Mouse (Mus musculus): ENCODE results near the gene Cope. TPM values are rescaled to one million over a fixed set of nuclear protein-coding genes. Genes with fewer than 3 reads are reported as not detected.

Gene Cope
- polyA plus RNA-seq (2012; rRNA removed; ENCODE audit: low replicate concordance), result 262 and 364 TPM in 2 replicates

DNA sequence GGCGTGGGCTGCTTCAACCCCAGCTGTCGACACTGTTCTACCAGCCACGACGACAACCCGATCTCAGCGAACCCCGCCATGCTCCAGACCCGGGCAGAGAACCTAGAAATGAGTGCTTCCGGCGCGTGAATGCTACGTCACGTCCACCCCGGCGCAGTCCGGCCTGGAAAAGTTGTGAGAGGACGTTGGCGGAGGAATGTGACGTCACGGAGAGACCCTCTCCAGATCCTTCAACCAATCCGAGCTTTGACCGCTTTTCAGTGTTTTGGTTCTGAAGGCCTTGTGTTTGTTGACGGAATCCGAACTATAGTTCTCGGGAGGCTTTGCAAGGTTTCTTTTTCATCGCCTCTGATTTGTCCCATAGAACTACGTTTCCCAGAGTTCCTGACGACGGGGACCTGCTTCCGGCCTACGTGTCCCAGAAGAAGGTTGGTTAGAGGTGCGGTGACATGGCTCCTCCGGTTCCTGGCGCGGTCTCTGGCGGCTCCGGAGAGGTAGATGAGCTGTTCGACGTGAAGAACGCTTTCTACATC lies at the start of gene Cope, which contains the start of gene Ddx49:
Gene Cope, plus strand, starts transcription at position 161 of the 533 bp plus-strand sequence.
Gene Ddx49, minus strand, starts transcription at position 132 of the 533 bp plus-strand sequence.

GRCm38 (mm10) chr8:70282603-70283135 lies 19.6 kb upstream of the Cope start, which contains the start of gene Homer3:
TSS of gene Homer3 (plus strand) at chr8:70282827.

DNA sequence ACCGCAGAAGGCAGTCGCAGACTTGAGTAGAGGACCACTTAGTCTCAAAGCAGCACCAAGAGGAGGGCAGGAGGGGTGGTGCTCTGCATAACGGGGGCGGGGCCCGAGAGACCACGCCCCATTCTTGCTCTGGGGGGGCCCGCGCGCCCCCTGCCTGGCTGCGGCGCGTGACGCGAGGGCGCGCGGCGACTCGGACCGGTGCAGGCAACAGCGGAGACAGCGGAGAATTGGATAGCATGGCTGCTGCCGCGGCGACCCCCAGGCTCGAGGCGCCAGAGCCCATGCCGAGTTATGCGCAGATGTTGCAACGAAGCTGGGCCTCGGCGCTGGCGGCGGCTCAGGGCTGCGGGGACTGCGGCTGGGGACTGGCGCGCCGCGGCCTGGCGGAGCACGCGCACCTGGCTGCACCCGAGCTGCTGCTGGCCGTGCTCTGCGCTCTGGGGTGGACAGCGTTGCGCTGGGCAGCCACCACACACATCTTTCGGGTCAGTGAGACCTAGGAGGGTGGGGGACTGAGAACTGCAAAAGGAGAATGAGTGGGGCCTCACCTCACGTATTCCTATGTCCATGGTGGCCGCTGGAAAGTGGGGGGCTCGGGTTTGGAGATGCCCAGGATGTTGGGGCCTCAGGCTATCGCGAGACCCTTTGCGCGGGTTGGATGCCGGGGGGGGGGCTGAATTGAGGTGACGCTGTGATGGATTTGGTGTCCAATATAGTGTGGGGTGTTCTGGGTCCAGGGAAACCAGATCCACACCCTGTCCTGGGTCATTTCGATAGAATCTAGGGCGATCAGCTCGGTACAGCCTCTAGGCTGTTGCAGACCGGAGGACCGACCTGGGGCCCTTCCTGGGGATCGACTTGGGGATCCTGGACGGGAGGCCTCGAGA lies 13.5 kb downstream of the Cope start, which contains the start of gene Cers1:
Gene Cers1, plus strand, starts transcription at position 152 of the 887 bp plus-strand sequence.

DNA sequence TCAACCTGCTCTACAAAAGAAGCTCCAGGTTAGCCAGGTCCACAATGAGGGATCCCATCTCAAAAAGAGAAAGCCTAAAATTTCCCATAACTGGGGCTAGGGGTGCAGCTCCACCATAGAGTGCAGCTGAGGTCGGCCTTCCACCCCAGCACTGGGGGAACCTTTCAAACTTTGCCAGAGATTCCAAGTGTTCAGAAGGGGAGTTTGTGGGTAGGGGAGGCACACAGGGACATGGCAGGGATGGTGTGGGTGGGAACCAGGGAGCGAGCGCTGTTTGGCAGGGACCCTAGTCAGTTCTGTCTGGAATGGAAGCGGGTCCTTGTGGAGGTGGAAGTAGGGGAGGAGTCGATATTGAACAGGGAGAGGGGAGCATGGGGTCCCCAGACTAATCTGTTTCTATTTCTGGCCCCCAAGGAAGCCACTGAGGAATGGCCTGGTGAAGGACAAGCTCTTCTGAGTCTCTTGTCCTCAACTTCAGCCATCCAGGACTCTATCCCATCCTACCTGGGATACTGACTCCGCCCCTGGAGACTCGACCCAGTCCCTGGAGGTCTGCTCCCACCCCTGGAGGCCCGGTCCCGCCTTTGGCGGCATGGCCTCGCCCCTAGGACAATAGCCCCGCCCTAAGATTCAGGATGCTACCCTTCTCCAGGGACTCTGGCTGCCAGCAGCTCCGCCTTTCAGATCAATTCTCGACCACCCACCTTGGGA lies 27.0 kb downstream of the Cope start, which contains the start of gene Gdf1:
Gene Gdf1, plus strand, starts transcription at position 694 of the 711 bp plus-strand sequence.

GRCm38 (mm10) chr8:70353194-70353817 lies 51.0 kb downstream of the Cope start, which contains the start of gene Upf1:
TSS of gene Upf1 (minus strand) at chr8:70353278.

Other genes starting within 250 kb of the Cope start
- gene Tm6sf2, start 229.6 kb upstream of the Cope start, polyA plus RNA-seq (2012; rRNA removed; ENCODE audit: low replicate concordance), result 2.8 and 3.8 TPM in 2 replicates
- gene Hapln4, start 219.1 kb upstream of the Cope start, polyA plus RNA-seq (2012; rRNA removed; ENCODE audit: low replicate concordance), result 0.31 and 0.65 TPM in 2 replicates
- 0.36 and 0.73 TPM in 2 replicates for gene Ncan, start 181.6 kb upstream of the Cope start, polyA plus RNA-seq (2012; rRNA removed; ENCODE audit: low replicate concordance)
- gene Nr2c2ap, start 171.2 kb upstream of the Cope start, polyA plus RNA-seq (2012; rRNA removed; ENCODE audit: low replicate concordance), result 11.8 and 12.8 TPM in 2 replicates
- gene Rfxank, start 163.4 kb upstream of the Cope start, polyA plus RNA-seq (2012; rRNA removed; ENCODE audit: low replicate concordance), result 27.4 and 34.3 TPM in 2 replicates
- gene Borcs8, start 163.0 kb upstream of the Cope start, polyA plus RNA-seq (2012; rRNA removed; ENCODE audit: low replicate concordance), result 98.4 and 104 TPM in 2 replicates
- 0.29 and 3.7 TPM in 2 replicates for gene Mef2b, start 162.8 kb upstream of the Cope start, polyA plus RNA-seq (2012; rRNA removed; ENCODE audit: low replicate concordance)
- gene Tmem161a, start 130.2 kb upstream of the Cope start, polyA plus RNA-seq (2012; rRNA removed; ENCODE audit: low replicate concordance), result 108 and 160 TPM in 2 replicates
- 37.9 and 68.3 TPM in 2 replicates for gene Slc25a42, start 90.2 kb upstream of the Cope start, polyA plus RNA-seq (2012; rRNA removed; ENCODE audit: low replicate concordance)
- gene Sugp2, start 68.3 kb upstream of the Cope start, polyA plus RNA-seq (2012; rRNA removed; ENCODE audit: low replicate concordance), result 35.9 and 45.8 TPM in 2 replicates
- gene Armc6, start 68.1 kb upstream of the Cope start, polyA plus RNA-seq (2012; rRNA removed; ENCODE audit: low replicate concordance), result 16.3 and 19.1 TPM in 2 replicates
- gene Homer3, start 19.7 kb upstream of the Cope start, polyA plus RNA-seq (2012; rRNA removed; ENCODE audit: low replicate concordance), result 28.4 and 42.3 TPM in 2 replicates
- 43.0 and 47.9 TPM in 2 replicates for gene Ddx49, start within 50 bp of the Cope start, polyA plus RNA-seq (2012; rRNA removed; ENCODE audit: low replicate concordance)
- gene Cers1, start 13.3 kb downstream of the Cope start, polyA plus RNA-seq (2012; rRNA removed; ENCODE audit: low replicate concordance), result 1.1 and 8.3 TPM in 2 replicates
- gene Gdf1, start 27.3 kb downstream of the Cope start, polyA plus RNA-seq (2012; rRNA removed; ENCODE audit: low replicate concordance), result 2.9 TPM in 1 of 2 replicates, not detected in the other
- 23.8 and 44.2 TPM in 2 replicates for gene Upf1, start 50.8 kb downstream of the Cope start, polyA plus RNA-seq (2012; rRNA removed; ENCODE audit: low replicate concordance)
- gene Comp, start 71.0 kb downstream of the Cope start, polyA plus RNA-seq (2012; rRNA removed; ENCODE audit: low replicate concordance), result 1.1 TPM in 2 replicates
- 22.9 and 36.9 TPM in 2 replicates for gene Crtc1, start 137.1 kb downstream of the Cope start, polyA plus RNA-seq (2012; rRNA removed; ENCODE audit: low replicate concordance)
- gene Klhl26, start 174.4 kb downstream of the Cope start, polyA plus RNA-seq (2012; rRNA removed; ENCODE audit: low replicate concordance), result 53.4 and 80.6 TPM in 2 replicates
- 0.42 and 0.50 TPM in 2 replicates for gene Tmem59l, start 184.8 kb downstream of the Cope start, polyA plus RNA-seq (2012; rRNA removed; ENCODE audit: low replicate concordance)
- 5.2 and 5.7 TPM in 2 replicates for gene Crlf1, start 190.6 kb downstream of the Cope start, polyA plus RNA-seq (2012; rRNA removed; ENCODE audit: low replicate concordance)
- 240 and 366 TPM in 2 replicates for gene Rex1bd, start 204.2 kb downstream of the Cope start, polyA plus RNA-seq (2012; rRNA removed; ENCODE audit: low replicate concordance)
- 371 and 768 TPM in 2 replicates for gene Uba52, start 208.3 kb downstream of the Cope start, polyA plus RNA-seq (2012; rRNA removed; ENCODE audit: low replicate concordance)
- 331 and 487 TPM in 2 replicates for gene Fkbp8, start 225.2 kb downstream of the Cope start, polyA plus RNA-seq (2012; rRNA removed; ENCODE audit: low replicate concordance)
- 82.7 and 119 TPM in 2 replicates for gene Kxd1, start 225.4 kb downstream of the Cope start, polyA plus RNA-seq (2012; rRNA removed; ENCODE audit: low replicate concordance)
- 29.0 and 40.3 TPM in 2 replicates for gene Ell, start 236.9 kb downstream of the Cope start, polyA plus RNA-seq (2012; rRNA removed; ENCODE audit: low replicate concordance)

Data from mammary gland, adult 2 months (tissue).